Mouse (Mus musculus): ENCODE data around the gene Slc25a51. TPM values are rescaled to one million over a fixed set of nuclear protein-coding genes. Genes with fewer than 3 reads are reported as not detected.
A peak's percentile ranks its signal among the peaks of the same experiment; 100 is the strongest.
"Not testable (repeated sequence)": the region's sequence is repeated elsewhere in the genome, so short reads cannot be mapped to it uniquely, and the experiment has no call there.

Slc25a51 gene
- total RNA-seq, 2 experiments from 2014 or later = 115 to 122 TPM

DNA sequence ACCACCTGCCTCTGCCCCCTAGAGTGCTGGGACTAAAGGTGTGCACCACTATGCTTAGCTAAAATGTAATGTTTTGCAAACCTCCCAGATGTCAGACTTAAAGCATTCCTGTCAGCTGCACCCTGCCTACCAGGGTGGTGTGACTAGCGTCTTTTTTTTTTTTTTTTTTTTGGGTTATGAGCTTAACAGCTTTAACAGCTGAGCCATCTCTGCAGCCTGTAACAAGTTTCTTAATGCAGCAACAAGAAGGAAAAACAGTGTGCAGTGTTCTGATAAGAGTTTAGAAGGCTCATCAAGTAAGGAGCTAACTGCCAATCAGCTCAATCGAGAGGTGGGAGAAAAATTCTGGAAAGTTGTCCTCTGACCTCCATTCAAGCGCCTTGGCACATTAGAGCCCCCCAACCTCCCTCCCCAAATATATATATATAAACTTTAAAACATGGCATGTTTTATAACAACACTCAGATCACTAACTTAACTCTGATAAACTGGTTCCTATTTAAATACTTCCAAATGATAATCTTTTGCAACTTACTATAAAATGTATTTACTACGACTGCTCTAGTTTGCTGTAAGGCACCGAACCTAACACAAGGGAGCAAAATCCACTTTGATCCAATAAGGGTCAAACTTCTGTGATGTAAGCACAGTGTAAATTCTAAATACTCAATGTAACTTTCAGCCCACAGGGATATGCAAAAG is 1.4 kb downstream of the Slc25a51 start:
- Histone ChIP-seq H3K27ac (no peak overlapping the region), H3K4me3 (peak overlapping the region; percentile 98)
- no peak for DNase-seq (ENCODE audit: extremely low spot score in 1 of 2, low spot score in 2 of 2)
- intact Hi-C loops (cut with DNase I) = loop anchor here (5.0 kb wide), 2 partner anchors 65 to 390 kb away; partner anchors contain the start of genes Dcaf10, Exosc3 and Polr1e
- no peak for TF ChIP-seq CTCF (IDR thresholded peaks at IDR 0.05)

DNA sequence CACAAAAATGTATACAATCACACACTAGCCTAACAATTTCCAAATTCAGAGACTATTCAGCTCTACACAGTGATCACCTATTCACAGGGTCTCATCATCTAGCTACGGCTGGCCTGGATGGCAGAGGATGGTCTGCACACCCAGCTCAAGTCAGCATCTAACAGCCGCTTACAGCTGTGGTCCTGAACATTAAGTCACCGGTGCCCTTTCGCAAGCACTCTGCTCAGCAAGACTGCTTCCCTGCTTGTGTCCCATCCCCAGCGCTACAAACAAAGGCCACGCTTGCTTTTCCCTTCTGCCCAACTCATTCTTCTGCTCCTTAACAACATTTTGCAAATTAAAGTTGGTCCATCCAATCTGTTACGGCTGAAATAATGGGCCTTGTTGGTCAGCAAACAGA is 2.2 kb downstream of the Slc25a51 start:
- H3K4me3 ChIP-seq = no peak overlapping the region
- DNase-seq (ENCODE audit: extremely low spot score in 1 of 2, low spot score in 2 of 2) = no peak
- intact Hi-C loops (cut with DNase I) = loop anchor here (5.0 kb wide), 2 partner anchors 64 to 389 kb away; partner anchors contain the start of genes Dcaf10, Exosc3 and Polr1e
- H3K27ac ChIP-seq = no peak overlapping the region
- no peak for TF ChIP-seq CTCF (IDR thresholded peaks at IDR 0.05)

DNA sequence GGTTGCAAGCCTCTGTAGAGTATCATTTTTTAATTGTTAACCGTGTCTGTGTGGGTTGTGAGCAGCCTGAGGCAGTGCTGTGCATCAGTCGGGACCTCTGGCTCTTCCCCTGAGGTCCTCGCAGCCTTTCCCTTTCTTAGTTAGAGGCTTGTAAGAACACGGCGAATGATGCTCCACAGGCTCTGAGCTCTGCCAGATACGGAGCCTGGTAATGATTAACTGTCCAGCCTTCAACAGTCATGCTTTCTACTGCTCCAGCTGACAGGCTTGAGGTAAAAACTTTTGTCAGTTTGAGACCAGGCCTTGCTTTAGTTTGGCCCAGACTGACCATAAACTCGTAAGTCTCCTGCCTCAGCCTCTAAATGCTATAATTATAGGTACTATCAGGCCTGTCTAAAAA is 3.3 kb downstream of the Slc25a51 start:
- Histone ChIP-seq H3K4me3 (no peak overlapping the region), H3K27ac (no peak overlapping the region)
- no peak for TF ChIP-seq CTCF (IDR thresholded peaks at IDR 0.05)
- intact Hi-C loops (cut with DNase I) = loop anchor here (5.0 kb wide), 2 partner anchors 63 to 388 kb away; partner anchors contain the start of genes Dcaf10, Exosc3 and Polr1e
- no peak for DNase-seq (ENCODE audit: extremely low spot score in 1 of 2, low spot score in 2 of 2)

DNA sequence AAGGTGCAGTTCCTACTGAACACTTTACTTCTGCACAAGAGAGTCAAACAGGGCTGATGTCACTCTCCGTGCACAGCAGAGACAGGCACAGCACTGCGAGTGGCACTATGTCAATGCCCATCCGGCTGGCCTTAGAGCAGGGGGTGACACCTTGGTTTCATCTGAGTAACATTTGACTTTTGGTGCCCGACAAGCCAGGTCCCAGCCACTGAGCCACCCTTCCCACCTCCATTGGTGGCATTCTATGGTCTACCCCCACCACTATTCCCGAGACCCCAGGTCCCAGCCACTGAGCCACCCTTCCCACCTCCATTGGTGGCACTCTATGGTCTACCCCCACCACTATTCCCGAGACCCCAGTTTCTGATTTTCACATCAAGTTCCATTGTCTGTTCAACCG is 4.5 kb downstream of the Slc25a51 start:
- Histone ChIP-seq H3K27ac (no peak overlapping the region), H3K4me3 (no peak overlapping the region)
- no peak for DNase-seq (ENCODE audit: extremely low spot score in 1 of 2, low spot score in 2 of 2)
- intact Hi-C loops (cut with DNase I) = no loop called here
- no peak for TF ChIP-seq CTCF (IDR thresholded peaks at IDR 0.05)

DNA sequence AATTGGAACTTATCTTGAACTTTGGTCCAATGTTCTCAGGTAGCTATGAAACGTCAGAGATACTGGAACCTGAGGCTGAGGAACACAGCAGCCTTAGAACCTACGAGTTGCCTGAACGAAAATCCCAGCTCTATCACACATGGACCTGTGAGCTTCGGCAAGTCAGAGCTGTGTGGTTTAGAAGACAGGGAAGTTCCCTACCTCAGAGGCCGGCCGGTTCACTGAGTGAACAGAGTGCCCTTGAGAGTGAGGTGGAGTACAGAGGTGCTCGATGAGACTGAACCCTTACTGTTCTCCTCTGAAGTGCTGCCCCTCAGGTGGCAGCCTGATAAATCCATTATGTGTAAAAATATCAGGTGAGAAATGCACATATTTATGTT is 5.1 kb downstream of the Slc25a51 start:
- DNase-seq (ENCODE audit: extremely low spot score in 1 of 2, low spot score in 2 of 2) = no peak
- no peak for TF ChIP-seq CTCF (IDR thresholded peaks at IDR 0.05)
- intact Hi-C loops (cut with DNase I) = no loop called here
- no peak overlapping the region for H3K4me3 ChIP-seq
- no peak overlapping the region for H3K27ac ChIP-seq

DNA sequence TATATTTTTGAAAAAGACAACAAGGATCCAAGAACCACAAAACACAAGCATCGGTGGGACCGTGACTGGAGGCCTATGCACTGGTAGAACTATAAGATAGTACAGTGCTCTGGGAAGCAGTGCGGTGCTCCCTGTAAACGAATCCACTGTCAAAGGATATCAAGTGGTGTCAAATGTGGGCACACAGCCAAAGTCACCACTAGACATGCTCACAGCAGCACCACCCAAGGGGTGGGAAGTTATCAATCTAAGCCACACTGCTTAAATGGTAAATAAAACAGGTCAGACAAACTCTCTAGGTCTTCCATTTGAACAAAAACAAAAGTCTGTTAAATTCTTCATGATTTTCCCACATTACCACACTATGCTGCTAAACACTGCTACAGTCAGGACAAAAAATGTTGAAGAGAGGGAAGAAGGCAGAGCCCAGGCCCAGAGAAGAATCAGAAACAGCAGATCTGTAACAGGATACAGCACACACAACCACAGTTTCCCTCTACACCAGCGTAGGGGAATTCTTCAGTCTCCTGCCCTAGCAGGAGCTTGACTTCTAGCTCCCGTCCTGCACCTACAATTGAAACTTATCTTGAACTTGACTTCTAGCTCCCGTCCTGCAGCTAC is 5.6 kb downstream of the Slc25a51 start:
- Histone ChIP-seq H3K27ac (no peak overlapping the region), H3K4me3 (no peak overlapping the region)
- DNase-seq (ENCODE audit: extremely low spot score in 1 of 2, low spot score in 2 of 2) = no peak
- intact Hi-C loops (cut with DNase I) = no loop called here
- no peak for TF ChIP-seq CTCF (IDR thresholded peaks at IDR 0.05)

DNA sequence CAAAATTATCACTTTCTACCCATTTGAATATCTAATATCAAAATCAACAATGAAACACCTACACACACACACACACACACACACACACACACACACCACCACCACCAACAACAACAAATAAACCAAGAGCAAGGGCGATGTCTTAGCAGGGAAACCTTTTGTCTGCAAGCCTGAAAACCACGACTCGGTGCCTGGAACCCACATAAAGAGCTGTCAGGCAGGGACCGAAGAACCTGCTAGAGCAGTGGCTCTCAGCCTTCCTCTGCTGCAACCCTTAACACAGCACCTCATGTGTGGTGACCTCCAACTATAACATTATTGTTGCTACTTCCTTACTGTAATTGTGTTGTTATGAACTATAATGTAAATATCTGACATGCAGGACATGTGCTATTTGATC is 6.3 kb downstream of the Slc25a51 start:
- Histone ChIP-seq H3K4me3 (no peak overlapping the region), H3K27ac (no peak overlapping the region)
- TF ChIP-seq CTCF (IDR thresholded peaks at IDR 0.05) = no peak
- no peak for DNase-seq (ENCODE audit: extremely low spot score in 1 of 2, low spot score in 2 of 2)
- intact Hi-C loops (cut with DNase I) = no loop called here

DNA sequence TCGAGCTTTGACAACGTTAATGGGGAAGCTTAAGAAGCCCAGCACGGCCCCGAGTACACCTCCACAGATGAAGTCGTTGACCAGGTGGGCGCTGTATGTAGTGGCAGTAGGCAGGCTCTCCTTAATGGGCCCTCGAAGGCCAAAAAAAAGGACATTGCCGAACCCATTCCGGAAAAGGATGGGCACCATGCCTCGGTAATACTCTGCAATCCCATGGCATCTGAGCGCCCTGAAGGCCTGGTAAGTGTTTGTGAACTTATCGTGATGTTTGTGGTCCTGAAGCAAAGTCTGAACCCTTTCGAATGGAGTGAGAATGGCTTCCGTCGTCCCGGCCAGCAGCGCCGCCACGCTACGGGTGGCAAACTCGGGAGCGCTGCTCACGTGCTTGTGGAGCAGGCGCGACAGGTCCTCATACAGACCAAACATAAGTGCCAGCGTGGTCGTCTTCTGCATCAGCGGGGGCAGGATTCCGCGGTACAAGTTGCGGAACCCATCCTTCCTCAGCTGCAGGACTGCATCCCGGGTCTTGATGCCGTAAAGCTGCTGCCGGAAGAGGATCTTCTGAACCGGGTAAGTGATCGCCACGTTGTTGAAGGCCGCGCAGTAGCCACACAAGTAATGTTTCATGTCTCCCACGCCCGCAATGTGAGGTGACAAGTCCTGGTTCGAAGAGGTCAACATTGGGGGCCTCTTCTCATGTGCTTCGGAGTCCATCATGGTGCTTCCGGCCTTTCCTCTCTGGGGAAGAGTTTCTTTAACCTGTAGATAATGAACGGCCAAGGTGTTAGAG is 8.9 kb downstream of the Slc25a51 start:
- DNase-seq (ENCODE audit: extremely low spot score in 1 of 2, low spot score in 2 of 2) = no peak
- intact Hi-C loops (cut with DNase I) = no loop called here
- Histone ChIP-seq H3K4me3 (no peak overlapping the region), H3K27ac (no peak overlapping the region)
- no peak for TF ChIP-seq CTCF (IDR thresholded peaks at IDR 0.05)

DNA sequence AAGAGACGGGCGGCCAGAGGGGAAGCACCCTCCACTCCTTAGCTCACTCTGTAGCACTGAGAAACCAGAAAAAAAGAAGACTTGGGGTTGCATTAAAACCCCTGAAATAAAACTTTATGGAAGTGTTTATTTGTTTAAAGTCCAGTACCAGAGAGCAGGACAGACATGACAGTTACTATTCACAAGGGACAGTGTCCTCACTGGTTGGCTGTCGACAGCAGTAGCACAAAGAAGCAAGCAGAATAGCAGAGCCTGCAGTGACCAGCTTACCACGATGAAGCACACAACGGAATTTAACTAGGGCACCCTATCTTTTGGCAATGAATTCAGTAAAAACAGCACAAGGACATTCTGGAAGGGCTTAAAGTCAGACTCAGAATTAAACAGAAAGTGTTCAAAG is 10.3 kb downstream of the Slc25a51 start:
- DNase-seq (ENCODE audit: extremely low spot score in 1 of 2, low spot score in 2 of 2); intact Hi-C loops (cut with DNase I); H3K27ac ChIP-seq; H3K4me3 ChIP-seq: not testable (repeated sequence)

DNA sequence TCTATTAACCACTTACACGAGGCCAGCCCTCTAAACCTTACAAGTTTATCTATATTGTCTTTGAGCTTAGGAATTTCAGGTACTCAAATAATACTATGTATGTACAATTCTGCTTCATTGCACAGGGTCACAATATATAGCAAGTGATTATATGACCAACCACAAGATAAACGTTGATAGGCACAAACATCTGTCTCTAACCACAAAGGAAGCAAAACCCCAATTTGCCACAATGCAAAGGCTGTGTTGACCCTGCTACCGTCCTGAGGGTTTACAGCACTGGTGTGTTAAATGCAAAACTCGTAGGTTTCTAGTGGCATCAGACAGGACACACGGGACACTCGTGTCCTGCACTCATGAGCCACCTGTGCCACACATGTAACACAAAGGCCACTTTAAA is 12.4 kb downstream of the Slc25a51 start:
- DNase-seq (ENCODE audit: extremely low spot score in 1 of 2, low spot score in 2 of 2); intact Hi-C loops (cut with DNase I); H3K4me3 ChIP-seq; H3K27ac ChIP-seq: not testable (repeated sequence)

DNA sequence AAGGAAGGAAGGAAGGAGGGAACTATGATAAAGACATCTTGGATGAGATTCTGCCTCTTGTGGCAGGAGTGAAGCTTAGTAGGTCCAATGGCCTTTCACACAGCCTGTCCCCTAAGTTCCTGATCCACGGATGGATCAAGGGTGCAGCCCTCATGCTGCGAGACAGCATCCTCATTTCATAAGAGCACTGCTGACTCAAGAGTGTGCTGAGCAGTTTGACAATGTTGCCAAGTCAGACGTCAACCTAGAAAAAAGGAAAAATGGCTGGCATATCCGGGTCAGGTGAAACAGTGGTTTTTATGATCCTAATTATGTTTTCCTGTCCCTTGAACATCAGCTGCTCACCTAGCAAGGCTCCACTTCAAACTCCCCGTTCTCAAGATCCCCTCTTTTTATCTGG is 14.9 kb downstream of the Slc25a51 start:
- no peak for TF ChIP-seq CTCF (IDR thresholded peaks at IDR 0.05)
- intact Hi-C loops (cut with DNase I) = no loop called here
- no peak overlapping the region for H3K27ac ChIP-seq

DNA sequence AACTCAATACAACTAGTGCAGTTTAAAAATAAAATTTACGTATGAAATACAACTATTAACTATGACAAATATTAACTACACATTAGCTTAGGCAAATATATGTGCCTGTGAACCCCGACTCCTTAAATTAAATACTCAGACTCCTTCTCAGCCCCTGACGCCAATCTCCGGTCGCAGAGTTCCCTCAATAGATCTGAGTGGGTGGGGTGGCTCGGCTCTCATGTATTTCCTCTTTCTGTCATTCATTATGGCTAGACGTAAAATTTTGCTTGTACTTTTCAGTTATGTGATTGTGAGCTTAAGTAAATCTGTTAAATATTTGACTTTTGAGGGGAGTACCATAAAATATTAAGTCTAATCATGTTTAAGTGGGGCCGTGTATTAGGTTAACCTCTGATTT is 15.6 kb downstream of the Slc25a51 start:
- TF ChIP-seq CTCF (IDR thresholded peaks at IDR 0.05) = no peak
- Histone ChIP-seq H3K4me3 (no peak overlapping the region), H3K27ac (no peak overlapping the region)
- intact Hi-C loops (cut with DNase I) = no loop called here
- no peak for DNase-seq (ENCODE audit: extremely low spot score in 1 of 2, low spot score in 2 of 2)

More for the DNA sequence above, 14.9 kb downstream of the Slc25a51 start:
- no peak overlapping the region for H3K4me3 ChIP-seq
- DNase-seq (ENCODE audit: extremely low spot score in 1 of 2, low spot score in 2 of 2) = no peak
